Mouse (Mus musculus) megakaryocyte, embryonic 14.5 days (primary cell): ENCODE data around the gene Ltc4s.

ENCODE experiments used
- FLI1 ChIP-seq: IDR thresholded peaks from 2 replicates; pipeline ENCODE4 v1.6.1; 2012; ENCODE audit warnings: low read length, inconsistent platforms, mixed read lengths
- GATA1 ChIP-seq: IDR thresholded peaks from 3 replicates; pipeline ENCODE4 v1.6.1; 2012; ENCODE audit warnings: mixed read lengths, low read length, inconsistent platforms, borderline replicate concordance

DNA sequence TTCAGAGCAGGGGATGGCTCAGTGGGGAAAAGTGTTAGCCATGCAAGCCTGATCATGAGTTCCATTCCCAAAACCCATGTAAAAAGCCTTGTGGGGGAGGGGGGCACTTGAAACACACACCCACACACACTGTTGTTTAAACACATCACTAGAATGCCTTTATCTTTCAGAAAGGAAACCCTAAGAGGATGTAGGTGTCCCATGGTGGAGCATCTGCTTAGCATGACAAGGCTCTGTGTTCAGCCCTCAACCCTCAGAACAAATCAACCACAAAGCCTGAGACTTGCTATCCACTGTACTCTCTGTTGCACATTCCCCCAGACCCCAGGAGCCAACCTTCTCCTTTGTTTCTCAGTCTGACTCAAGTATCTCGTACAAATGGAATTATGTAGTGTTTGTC lies 41.6 kb upstream of the Ltc4s start:
- no peak for TF ChIP-seq GATA1
- TF ChIP-seq FLI1, result no peak
